ENCODE assay signal across 12 mouse cellular contexts in the genomic region with DNA sequence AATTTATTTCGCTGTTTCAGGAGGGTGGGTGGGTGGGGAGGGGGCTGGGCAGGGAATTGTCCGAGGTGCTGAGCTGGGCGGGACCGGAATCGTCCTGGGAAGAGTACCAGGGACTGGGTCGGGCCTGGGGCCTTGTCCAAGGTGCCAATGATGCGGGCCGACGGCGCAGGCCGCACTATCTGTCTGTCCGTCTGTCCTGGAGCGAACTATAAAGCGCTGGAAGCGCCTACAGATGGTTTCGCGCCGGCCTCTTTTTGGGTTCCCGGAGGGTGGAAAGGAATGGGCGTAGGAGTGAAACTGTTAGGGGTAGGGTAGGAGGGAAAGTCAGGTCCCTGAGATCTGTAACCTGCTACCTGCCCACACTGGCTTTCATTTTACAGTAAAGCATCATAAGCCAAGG. TPM values are rescaled to one million over a fixed set of nuclear protein-coding genes. Genes with fewer than 3 reads are reported as not detected.
DNase-seq lines count a peak whose midpoint lies in the region; ATAC-seq and TF ChIP-seq lines count a peak whose summit lies in the region.
"Had no signal": no experiment of that assay in that cellular context is flagged by ENCODE, and none has a peak within 500 bp of the region (broad histone marks: within the 10 kb centered on the region; RNA-seq: fewer than 3 reads in every experiment).

No protein-coding gene starts in this region.

- no peaks in the 10 kb centered on the region for H3K9me3 ChIP-seq in embryonic facial prominence, embryonic 14.5 days (ENCODE audit: control insufficient read depth, low read length)
- no peaks in the 10 kb centered on the region for H3K9me3 ChIP-seq in midbrain, embryonic 12.5 days
- H3K9me3 ChIP-seq in intestine, postnatal 0 days (ENCODE audit: control insufficient read depth): no peaks in the 10 kb centered on the region
- H3K9me3 ChIP-seq: embryonic facial prominence, embryonic 15.5 days; heart, embryonic 13.5 days had no signal

- no peak overlapping the region for H3K4me3 ChIP-seq in embryonic facial prominence, embryonic 14.5 days (ENCODE audit: low read depth, low read length)
- H3K4me3 ChIP-seq in midbrain, embryonic 12.5 days: peak overlapping the region; percentile 87
- H3K4me3 ChIP-seq in intestine, postnatal 0 days (ENCODE audit: low read depth, low read length): no peak overlapping the region
- H3K4me3 ChIP-seq in gastrocnemius, adult 2 months: no peak overlapping the region

- intact Hi-C loops in gastrocnemius, adult 2 months (cut with DNase I): no loop called here

- peak; percentile 37 for DNase-seq in cerebellum, adult 11 months
- DNase-seq in MN1 (ENCODE audit: low spot score): peak; percentile 15
- no peak for DNase-seq in embryonic facial prominence, embryonic 14.5 days (ENCODE audit: low spot score)
- DNase-seq in gastrocnemius, adult 2 months: no peak
- DNase-seq in spleen, adult 18-20 months: no peak
- DNase-seq: B cell, adult 2 months had no signal

- WGBS in embryonic facial prominence, embryonic 14.5 days: 3% methylated on average over 20 of the region's 20 CpGs
- WGBS in midbrain, embryonic 12.5 days: 6% methylated on average over 20 of the region's 20 CpGs
- WGBS in intestine, postnatal 0 days: 5% methylated on average over 20 of the region's 20 CpGs

- no peaks in the 10 kb centered on the region for H3K36me3 ChIP-seq in embryonic facial prominence, embryonic 14.5 days (ENCODE audit: control insufficient read depth, insufficient read depth, low read length)
- no peaks in the 10 kb centered on the region for H3K36me3 ChIP-seq in midbrain, embryonic 12.5 days
- no peaks in the 10 kb centered on the region for H3K36me3 ChIP-seq in intestine, postnatal 0 days (ENCODE audit: control insufficient read depth, insufficient read depth)
- H3K36me3 ChIP-seq: embryonic facial prominence, embryonic 15.5 days; heart, embryonic 13.5 days had no signal

- no peak for TF ChIP-seq CTCF in intestine, postnatal 0 days (IDR thresholded peaks at IDR 0.05; ENCODE audit: low read depth)
- TF ChIP-seq CTCF in gastrocnemius, adult 2 months (IDR thresholded peaks at IDR 0.05): no peak

- no peak for ATAC-seq in cerebellum, adult (ENCODE audit: insufficient number of reproducible peaks, low FRiP score, low TSS enrichment)
- no peak for ATAC-seq in embryonic facial prominence, embryonic 14.5 days (ENCODE audit: low read depth)
- ATAC-seq in midbrain, embryonic 12.5 days (ENCODE audit: low FRiP score, low read depth): no peak
- no peak for ATAC-seq in intestine, postnatal 0 days

- peaks cover 84% of the 10 kb centered on the region for H3K27me3 ChIP-seq in embryonic facial prominence, embryonic 14.5 days (replicated peaks; ENCODE audit: control insufficient read depth, insufficient read depth, low read length)
- peaks cover 51% of the 10 kb centered on the region for H3K27me3 ChIP-seq in midbrain, embryonic 12.5 days
- peaks cover 73% of the 10 kb centered on the region for H3K27me3 ChIP-seq in intestine, postnatal 0 days (replicated peaks; ENCODE audit: control insufficient read depth, insufficient read depth, low read length)

- H3K27ac ChIP-seq in embryonic facial prominence, embryonic 14.5 days (replicated peaks; ENCODE audit: low read depth, low read length): no peak overlapping the region
- no peak overlapping the region for H3K27ac ChIP-seq in midbrain, embryonic 12.5 days (replicated peaks)
- no peak overlapping the region for H3K27ac ChIP-seq in intestine, postnatal 0 days (ENCODE audit: low read depth, low read length)
- no peak overlapping the region for H3K27ac ChIP-seq in gastrocnemius, adult 2 months
- H3K27ac ChIP-seq: embryonic facial prominence, embryonic 15.5 days; heart, embryonic 13.5 days; macrophage had no signal

- 0 out of 2 replicates have a peak, but pooled peaks cover 8% of the 10 kb centered on the region for H3K4me1 ChIP-seq in embryonic facial prominence, embryonic 14.5 days (ENCODE audit: control insufficient read depth, insufficient read depth, low read length)
- H3K4me1 ChIP-seq in midbrain, embryonic 12.5 days: peaks cover 55% of the 10 kb centered on the region
- H3K4me1 ChIP-seq in intestine, postnatal 0 days (replicated peaks; ENCODE audit: control insufficient read depth, insufficient read depth, low read length): 0 out of 2 replicates have a peak, but pooled peaks cover 7% of the 10 kb centered on the region

- H3K9ac ChIP-seq in embryonic facial prominence, embryonic 14.5 days (ENCODE audit: low read depth, low read length): no peak overlapping the region
- peak overlapping the region; percentile 94 for H3K9ac ChIP-seq in midbrain, embryonic 12.5 days (replicated peaks)
- H3K9ac ChIP-seq in intestine, postnatal 0 days (ENCODE audit: low read depth, low read length): no peak overlapping the region
- H3K9ac ChIP-seq: embryonic facial prominence, embryonic 15.5 days; heart, embryonic 13.5 days had no signal

- H3K4me2 ChIP-seq in embryonic facial prominence, embryonic 14.5 days (ENCODE audit: low read depth, low read length): peak overlapping the region; percentile 5; the same call in 1 of the 2 replicates
- H3K4me2 ChIP-seq in midbrain, embryonic 12.5 days (replicated peaks): peak overlapping the region; percentile 96
- H3K4me2 ChIP-seq in intestine, postnatal 0 days (replicated peaks; ENCODE audit: low read depth): no peak overlapping the region

RNA-seq across cellular contexts. Expression of a gene that starts 2.5 kb away (rescaled TPM):
- polyA plus RNA-seq in embryonic facial prominence, embryonic 14.5 days (2014; fragmentation: Nextera tagmentation; extraction: Ambion mirVana): 0.60 and 0.79 TPM in 2 replicates
- 5.6 and 8.7 TPM in 2 replicates for polyA plus RNA-seq in midbrain, embryonic 12.5 days (2016; fragmentation: Nextera tagmentation; extraction: Ambion mirVana)
- polyA plus RNA-seq in intestine, postnatal 0 days (2015; fragmentation: Nextera tagmentation; extraction: Ambion mirVana): 0.13 and 0.29 TPM in 2 replicates
- not detected for total RNA-seq in gastrocnemius, adult 2 months (2021)
- polyA plus RNA-seq: heart, embryonic 13.5 days; macrophage had no signal

RNA-seq across cellular contexts. Expression of a gene that starts 28.0 kb away (rescaled TPM):
- polyA plus RNA-seq in embryonic facial prominence, embryonic 14.5 days (2014; fragmentation: Nextera tagmentation; extraction: Ambion mirVana): not detected in 2 replicates
- 0.25 and 0.55 TPM in 2 replicates for polyA plus RNA-seq in midbrain, embryonic 12.5 days (2016; fragmentation: Nextera tagmentation; extraction: Ambion mirVana)
- polyA plus RNA-seq in intestine, postnatal 0 days (2015; fragmentation: Nextera tagmentation; extraction: Ambion mirVana): 0.59 and 1.3 TPM in 2 replicates
- total RNA-seq in gastrocnemius, adult 2 months (2021): not detected
- polyA plus RNA-seq: macrophage had no signal

RNA-seq across cellular contexts. Expression of a gene that starts 35.7 kb away (rescaled TPM):
- not detected in 2 replicates for polyA plus RNA-seq in embryonic facial prominence, embryonic 14.5 days (2014; fragmentation: Nextera tagmentation; extraction: Ambion mirVana)
- not detected in 2 replicates for polyA plus RNA-seq in midbrain, embryonic 12.5 days (2016; fragmentation: Nextera tagmentation; extraction: Ambion mirVana)
- 0.71 and 1.2 TPM in 2 replicates for polyA plus RNA-seq in intestine, postnatal 0 days (2015; fragmentation: Nextera tagmentation; extraction: Ambion mirVana)
- total RNA-seq in gastrocnemius, adult 2 months (2021): not detected
- polyA plus RNA-seq: heart, embryonic 13.5 days; macrophage had no signal

Comparison
In these comparisons a context has a peak if more than half of its experiments do, and no peak if none do; other contexts are left out.
1. DNase-seq: peak in cerebellum, adult 11 months (single experiment) and MN1 (single experiment); none in embryonic facial prominence, embryonic 14.5 days (single experiment), gastrocnemius, adult 2 months (single experiment) and spleen, adult 18-20 months (0 of 2).